Mouse (Mus musculus) heart, postnatal 0 days (tissue): Measurements from ENCODE around the gene Gm9745.
"Not testable (repeated sequence)": the region's sequence is repeated elsewhere in the genome, so short reads cannot be mapped to it uniquely, and the experiment has no call there.

Experiments used
- CTCF ChIP-seq: IDR thresholded peaks from 2 replicates; pipeline ENCODE4 v1.5.1; 2016; ENCODE audit warnings: antibody characterized with exemption, control low read depth, low read depth
- EP300 ChIP-seq: IDR thresholded peaks from 2 replicates; pipeline ENCODE4 v1.6.1; 2016; ENCODE audit warnings: antibody characterized with exemption, low read depth

DNA sequence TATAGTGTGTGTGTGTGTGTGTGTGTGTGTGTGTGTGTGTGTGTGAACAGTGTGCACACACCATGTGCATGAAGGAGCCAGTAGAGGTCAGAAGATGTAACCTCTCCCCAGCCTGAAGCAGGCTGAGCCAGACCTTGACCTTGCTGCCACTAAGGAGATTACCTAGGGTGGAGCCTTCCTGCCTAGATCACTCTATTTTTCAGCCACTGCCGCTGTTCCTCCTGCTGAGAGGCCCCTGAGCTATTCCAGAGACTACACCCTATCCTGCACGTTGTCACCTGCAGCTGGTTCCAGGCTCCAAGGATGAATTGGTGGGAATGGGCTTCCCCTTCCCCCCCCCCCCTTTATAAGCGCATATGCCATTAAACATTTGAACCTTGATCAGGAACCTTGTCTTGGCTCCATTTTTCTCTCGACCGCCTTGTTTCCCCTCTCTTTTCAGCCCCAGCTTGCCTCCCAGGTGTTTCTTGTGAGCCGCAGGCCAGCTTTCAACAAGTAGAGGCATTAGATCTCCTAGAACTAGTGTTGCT lies 10.4 kb downstream of the Gm9745 start:
- not testable (repeated sequence) for TF ChIP-seq EP300, CTCF
